Mouse (Mus musculus) fibroblast of lung, adult 2 months (primary cell): ENCODE results near the gene Pla2g1b.
"Not testable (repeated sequence)": the region's sequence is repeated elsewhere in the genome, so short reads cannot be mapped to it uniquely, and the experiment has no call there.

Source experiments
- DNase-seq: peaks from one replicate; pipeline ENCODE4 v3.0.0-alpha.2; 2011; ENCODE audit warnings: low read depth

The Pla2g1b gene

DNA sequence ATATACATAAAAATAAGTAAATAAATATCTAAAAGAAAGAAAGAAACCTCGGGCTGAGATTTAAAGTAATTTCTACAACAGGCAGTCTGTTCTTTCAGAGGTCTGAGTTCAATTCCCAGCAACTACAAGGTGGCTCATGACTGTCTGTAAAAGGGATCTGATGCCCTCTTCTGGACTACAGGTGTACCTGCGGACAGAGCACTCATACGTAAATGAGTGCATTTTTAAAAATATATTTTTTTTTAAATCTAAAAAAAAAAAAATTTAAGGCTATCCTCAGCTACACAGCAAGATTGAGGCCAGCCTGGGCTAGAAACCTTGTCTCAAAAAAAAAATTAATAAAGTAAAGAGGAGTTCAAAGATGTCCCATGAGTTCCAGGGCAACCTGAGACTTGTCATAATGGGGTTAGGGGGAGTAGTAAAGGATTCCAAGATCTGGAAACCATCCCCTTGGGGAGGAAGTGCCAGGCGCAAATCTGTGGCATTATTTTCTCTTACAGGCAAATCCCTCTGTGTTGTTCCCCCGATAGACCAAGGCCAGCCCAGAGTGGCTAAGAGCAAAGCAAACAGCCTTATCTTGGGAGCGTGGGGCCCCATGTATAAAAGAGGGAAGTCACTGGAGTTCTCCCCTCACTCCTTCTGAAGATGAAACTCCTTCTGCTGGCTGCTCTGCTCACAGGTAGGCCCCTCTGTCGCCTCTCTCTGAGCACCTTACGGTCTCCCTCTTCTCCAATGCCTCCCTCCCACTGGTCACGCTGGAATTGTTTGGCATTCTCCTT is at the start of gene Pla2g1b:
Pla2g1b (plus strand) TSS at position 621 of the 779 bp plus-strand sequence.
- no peak for DNase-seq

DNA sequence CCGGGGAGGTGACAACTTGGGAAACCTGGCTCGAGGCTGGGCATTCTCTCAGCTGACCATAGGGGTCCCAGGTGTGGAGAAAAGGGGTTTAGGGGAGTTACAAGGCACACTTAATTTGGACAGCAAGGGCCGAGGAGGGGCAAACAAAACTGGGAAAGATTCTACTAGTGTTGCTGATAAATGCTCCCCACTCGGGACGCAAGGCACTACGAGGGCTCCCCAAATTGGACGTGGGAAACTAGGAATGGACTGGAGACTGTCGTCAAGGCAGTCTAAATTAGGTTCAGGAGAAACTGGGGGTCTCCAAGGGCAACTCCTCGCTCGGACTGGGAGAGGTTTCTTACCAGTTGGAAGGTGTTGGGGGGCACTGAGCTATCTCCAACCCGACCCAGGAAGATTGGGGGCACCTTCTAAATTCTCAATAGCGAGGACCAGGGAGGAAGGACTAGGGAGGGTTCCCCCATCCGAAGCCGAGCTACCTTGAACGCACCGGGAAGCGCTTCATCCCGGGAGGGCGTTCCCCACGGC is 37.2 kb upstream of the Pla2g1b start:
- DNase-seq = no peak

DNA sequence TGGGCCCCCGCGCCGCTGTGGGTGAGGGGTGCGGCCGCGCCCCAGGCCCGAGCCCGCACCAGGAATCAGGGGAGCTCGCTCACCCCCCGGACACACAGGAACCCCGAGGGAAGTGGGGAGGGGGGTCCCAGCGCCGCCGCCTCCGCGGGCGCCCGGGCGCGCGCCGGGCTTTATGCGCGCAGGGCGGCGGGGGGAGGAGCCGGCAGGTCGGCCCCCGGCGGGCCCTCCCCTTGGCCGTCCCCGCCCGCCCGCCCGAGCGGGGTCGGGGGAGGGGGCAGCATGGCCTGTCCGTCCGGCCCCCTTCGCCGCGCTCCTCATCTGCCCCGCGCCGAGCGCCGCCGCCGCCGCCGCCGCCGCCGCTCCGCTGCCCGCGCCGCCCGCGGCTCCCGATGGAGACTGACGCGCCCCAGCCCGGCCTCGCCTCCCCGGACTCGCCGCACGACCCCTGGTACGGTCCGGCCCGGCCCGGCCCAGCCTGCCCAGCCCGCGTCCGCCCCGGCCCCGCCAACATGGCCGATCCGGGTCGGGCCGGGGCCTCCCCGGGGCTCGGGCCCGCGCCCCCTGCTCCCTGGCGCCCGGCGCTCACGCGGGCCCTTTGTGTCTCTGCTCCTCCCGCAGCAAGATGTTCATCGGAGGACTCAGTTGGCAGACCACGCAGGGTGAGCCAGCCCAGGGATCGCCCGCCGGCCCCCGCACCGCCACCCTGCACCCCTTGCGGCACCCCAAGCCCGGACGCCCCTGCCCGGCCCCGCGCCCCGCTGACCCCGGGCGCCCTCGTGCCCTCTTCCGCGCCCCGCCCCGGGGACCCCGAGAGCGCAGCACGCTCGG is 36.5 kb upstream of the Pla2g1b start, which contains the start of gene Msi1:
Msi1 (plus strand) TSS at position 241 of the 828 bp plus-strand sequence.
- DNase-seq = no peak

DNA sequence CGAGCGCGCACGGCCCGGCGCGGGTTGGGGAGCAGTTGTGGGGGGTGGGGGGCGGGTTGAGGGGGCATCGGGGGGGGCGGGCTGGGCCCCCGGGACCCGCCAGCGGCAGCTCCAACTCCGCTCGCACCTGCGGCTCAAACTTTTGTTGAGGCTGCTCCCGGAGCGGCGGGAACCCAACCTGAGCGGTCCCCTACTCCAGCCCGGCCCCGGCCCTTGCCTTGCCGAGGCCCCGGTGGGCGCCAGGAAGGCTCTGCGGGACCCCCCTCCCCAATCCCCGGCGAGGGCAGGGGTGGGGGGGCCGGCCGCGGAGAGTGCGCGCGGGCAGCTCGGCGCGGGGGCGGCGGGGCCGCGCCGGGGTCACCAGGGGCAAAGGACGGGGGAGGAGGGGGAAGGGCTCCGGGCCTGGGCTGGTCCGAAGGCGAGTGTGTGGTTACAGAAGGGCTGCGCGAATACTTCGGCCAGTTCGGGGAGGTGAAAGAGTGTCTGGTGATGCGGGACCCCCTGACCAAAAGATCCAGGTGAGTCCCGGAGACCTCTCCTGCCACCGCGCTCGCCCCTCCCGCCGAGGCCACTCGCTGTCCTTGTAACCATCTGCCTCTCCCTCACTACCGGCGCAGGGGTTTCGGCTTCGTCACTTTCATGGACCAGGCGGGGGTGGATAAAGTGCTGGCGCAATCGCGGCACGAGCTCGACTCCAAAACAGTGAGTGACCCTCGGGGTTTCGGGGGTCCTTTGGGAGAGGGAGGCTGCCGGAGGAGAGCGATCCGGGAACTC is 35.7 kb upstream of the Pla2g1b start:
- DNase-seq = no peak

DNA sequence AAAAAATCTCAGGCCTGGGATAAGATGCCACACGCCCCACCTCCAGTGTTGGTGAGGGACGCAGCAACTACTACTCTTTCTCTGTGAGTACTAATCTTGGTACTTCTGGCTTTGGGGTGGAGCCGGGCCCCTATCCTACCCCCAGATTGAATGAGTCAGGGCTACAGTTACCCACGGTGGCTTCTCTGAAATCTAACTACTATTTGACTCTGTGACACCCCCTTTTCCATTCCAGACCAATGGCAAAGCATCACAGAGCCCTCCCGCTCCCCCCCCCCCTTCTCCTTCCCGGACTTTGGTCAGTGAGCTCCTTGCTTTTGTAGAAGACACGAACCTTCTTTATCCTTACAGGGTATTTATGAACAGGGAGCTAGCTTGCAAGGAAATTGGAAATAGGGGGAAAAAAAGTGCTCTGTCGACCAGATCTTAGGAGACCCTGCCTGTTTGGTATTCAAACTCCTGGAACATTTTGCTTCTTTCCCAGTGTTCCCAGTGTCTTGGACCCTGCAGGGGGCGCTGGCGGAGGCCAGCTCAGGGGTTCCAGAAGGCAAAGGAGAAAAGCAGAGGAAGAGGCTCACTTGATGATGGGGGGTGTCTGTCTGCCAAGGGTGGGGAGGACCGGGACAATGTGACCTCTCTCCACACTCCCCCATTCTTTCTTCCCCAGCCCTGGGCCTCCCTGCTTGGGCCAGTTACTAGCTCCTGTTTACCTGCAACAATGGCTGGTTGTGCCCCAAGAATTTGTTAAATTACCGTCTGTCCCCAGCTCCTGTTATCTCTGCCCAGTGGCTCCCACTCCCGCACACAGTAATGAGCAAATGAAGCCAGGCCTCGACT is 34.8 kb upstream of the Pla2g1b start:
- no peak for DNase-seq

DNA sequence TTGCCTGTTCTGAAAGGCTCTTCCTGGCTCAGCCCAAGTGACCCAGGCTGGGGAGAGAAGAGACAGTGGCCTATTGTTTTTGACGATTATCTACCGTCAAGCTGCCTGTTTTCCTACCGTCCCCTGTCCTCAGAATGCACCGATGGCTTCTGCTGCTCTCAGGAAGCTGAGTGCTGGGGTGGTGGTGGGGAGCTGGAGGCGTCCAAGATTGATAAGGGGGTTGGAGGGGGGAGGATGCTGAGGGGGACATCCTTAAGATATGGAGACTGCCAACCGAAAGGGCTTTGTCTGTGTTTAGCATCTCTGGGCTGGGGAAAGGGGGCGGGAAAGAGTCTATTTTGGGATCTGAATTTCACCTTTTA is 34.2 kb upstream of the Pla2g1b start:
- DNase-seq = no peak

DNA sequence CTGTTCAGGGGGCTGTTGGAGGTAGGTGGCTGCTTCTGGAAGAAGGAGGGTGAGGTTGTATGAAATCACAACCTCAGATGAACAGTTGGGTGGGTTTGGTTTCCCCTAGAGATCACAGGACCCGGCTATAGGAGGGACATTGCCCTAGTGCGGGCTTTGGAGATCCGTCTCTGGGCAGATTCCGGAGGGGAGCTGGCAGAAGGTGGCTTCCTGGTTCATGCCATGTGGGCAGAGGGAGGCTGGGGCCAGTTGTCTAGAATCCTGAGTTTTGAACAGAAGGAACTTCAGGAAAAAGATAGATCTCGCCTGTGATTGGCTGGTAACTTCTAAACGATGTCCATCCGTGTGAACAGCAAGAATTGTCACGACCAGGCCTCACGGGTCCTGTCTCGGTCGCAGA is 33.7 kb upstream of the Pla2g1b start:
- DNase-seq = no peak

DNA sequence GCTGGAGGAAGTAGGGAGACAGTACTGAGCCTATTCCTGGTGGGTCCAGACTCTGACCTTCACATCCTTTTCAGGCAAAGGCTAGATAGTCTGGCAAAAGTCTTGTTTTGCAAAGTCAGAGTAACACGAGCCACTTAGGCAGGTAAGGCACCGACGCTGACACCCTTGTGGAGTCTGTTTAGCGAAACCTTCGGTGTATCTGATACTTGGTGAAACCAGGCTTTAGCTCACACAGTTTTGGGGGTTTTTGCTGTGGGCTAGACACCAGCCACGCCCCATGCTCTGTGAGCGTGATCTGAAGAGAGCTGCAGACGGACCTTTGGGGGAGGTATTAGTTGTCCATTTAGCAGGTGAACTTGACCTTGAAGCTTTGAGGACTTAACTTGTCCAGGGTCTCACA is 32.9 kb upstream of the Pla2g1b start:
- DNase-seq = no peak

DNA sequence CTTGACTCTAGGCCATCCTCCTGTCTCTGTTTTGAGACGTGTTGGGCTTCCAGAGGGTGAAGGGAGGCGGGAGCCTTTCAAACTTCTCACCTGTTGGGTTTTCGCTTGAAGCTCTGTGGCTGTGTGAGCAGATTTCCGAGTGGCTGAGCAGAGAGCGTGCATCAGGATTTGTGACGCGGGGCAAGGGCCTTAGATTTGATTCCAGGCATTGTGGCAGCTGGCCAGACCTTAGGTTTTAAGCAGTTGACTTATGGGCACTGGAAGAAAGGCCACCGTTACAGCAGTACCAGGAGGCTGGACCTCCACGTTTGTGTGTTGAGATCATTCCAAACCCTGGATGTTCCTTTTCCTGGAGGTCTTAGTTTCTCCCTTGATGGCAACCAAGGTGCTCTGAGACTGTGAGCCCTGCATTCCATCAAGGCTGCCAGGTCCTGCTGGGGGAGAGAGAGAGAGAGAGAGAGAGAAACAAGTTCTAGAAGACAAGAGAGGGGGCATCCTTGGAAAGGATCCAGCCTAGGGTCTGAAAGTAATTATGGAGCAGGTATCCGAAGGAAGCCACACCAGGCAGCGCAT is 31.7 kb upstream of the Pla2g1b start:
- no peak for DNase-seq

DNA sequence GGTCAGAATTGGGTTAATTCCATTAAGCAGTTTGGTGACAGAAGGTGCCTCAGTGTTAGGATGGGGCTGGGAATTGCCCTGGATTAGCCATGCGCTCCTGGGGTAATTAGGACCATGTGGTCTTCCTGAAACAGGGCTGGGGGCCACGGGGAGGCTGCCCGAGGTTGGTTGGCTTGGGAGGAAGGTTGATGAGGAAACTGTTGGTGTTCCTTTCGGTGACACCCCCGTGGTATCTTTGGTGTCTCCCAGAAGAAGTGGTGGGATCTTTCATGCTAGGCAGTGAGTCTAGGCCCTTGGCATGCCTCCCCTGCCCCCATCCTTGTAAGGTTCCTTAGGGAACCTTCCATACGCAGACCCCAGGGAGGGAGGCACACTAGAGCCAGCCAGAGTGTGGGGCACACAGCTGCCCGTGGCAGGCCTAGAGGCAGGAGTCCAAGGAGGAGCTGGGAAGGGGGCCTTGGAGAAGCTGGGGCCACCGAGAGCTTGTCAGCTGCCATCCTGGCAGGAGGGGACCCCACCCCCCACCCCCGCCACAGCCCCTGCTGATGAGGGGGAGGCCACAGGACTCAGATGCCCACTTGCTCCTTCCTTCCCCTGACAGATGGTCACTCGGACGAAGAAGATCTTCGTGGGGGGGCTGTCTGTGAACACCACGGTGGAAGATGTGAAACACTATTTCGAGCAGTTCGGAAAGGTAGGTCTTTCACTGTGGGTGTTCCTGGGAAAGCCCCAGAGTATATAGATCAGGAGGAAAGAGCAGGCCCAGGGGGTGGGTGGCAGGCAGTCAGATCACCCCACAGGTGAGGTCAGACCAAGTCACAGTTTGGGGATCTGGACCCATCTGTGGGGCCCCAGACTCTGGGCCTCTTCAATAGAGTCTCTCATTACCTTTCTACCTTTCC is 31.0 kb upstream of the Pla2g1b start:
- no peak for DNase-seq

DNA sequence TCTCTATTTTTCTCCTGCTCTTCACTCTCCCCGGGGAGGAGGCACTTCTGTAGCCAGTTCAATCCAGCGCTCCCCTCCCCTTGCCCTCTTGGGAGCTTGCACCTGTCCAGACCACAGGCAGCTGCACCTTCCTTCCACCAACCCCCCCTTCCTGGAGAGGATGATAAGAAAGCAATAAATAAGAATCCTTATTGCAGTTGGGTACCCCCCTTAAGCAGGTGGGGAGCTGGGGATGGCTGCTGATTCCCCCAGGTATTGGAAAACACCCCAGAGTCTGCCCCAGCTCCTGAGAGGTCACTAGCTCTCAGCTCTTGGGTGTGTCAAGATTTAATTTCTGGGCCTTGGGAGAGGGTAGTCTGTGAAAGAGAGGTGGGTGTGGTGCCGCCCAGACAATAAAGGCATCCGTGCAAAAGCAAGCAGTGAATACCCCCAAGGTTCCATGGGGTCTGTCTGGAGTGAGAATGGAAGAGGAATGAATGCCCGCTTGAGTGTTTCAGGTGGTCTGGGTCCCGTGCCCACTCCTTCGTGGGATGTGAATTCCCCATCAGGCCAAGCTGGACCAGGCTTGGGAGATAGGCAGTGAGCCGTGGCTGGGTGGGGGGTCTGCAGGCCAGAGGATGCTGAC is 30.2 kb upstream of the Pla2g1b start:
- DNase-seq = no peak

DNA sequence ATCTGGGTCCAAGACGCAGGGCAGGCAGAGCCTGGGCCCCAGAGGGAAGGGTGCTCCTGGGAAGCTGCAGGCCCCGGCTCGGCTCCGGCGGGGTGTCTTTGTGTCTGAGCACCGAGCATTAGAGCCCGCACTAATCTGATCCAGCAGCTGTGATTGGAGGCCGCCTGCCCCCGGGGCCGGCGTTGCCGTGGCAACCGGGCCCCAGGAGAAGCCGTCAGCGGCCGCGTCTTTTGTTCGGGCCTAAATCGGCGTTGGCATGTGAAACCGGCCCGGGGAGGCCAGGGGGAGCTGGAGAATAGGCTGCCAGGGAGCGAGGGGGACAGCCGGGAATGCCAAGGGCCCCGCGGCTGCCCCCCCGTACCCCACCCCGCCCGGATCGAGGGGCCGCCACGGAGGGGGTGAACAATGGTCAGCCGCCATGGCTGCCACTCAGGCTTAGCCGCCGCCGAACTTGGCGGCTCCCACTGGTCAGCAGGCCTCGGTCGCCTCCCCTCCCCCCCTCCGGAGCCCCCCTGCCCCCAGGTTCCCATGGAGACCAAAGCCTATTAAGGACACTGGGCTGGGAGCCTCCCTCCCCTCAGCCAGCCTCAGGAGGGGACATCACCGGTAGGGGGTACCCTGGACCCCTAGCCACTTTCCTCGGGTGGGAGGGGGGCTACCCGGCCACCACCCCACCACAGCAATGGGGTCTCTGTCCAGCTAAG is 29.5 kb upstream of the Pla2g1b start:
- no peak for DNase-seq

DNA sequence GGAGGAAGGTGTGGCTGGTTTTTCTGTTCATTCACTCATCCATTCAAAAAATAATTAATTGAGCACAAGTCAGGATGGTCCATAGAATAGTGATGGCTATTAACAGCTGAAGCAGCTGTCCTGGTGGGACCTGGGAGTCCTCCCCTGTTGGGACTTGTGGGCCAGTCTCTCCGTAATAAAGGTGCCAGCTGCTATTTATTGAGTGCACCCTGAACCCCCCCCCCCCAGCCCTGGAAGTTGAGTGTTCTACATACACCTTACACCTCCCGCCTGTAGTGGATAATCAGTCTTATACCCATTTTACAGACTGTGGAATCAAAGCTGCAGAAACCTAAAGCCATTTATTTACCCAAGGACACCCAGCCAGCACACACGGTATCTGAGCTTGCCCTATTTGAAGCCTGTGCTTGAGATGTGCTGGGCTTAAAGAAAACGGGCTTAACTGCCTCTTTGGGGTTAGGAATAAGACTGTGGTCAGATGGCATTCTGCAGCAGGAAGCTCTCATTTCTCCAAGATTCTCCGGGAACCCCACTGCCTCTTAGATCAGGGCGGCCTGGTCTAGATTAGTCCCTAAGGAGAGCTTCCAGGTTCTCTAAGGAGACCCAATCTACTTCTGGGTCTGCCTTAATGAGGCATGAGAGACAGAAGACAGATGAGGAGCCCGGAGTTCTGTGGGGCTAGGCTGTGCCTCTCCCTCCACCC is 28.7 kb upstream of the Pla2g1b start:
- no peak for DNase-seq

DNA sequence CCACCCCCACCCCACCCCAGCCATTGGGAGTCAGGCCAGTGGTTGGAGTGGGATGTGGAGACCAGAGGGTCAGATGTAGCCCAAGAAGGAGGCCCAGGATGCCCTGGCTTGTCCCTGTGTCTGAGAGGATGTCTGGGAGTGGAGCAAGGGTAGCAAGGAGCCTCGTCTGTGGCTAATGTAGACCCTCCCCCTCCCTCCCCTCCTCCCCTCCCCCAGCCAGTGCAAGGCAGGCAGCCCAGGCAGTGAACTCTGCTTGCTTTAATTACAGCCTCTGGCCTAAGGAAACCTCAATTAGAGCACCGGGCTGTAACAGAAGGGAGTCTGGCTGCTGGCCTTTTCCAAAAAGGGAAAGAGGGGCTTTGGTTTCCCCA is 28.1 kb upstream of the Pla2g1b start:
- no peak for DNase-seq

DNA sequence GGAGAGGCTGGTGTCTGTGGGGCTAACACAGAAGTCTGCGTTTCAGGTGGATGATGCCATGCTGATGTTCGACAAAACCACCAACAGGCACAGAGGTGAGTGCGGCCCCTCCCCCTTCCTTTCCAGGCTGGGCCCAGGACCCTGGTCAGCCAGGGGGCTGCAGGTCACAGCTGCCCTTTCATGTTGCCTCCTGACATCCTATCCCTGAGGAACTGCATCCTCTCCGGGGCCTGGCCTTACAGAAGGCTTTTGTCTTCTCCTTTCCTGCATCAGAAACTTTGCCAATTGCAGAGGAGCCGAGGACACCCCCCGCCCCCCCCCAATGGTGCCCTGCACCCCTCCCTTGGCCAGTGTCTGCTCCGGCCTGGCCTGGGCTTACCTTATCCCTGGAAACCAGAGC is 27.4 kb upstream of the Pla2g1b start:
- DNase-seq = no peak

DNA sequence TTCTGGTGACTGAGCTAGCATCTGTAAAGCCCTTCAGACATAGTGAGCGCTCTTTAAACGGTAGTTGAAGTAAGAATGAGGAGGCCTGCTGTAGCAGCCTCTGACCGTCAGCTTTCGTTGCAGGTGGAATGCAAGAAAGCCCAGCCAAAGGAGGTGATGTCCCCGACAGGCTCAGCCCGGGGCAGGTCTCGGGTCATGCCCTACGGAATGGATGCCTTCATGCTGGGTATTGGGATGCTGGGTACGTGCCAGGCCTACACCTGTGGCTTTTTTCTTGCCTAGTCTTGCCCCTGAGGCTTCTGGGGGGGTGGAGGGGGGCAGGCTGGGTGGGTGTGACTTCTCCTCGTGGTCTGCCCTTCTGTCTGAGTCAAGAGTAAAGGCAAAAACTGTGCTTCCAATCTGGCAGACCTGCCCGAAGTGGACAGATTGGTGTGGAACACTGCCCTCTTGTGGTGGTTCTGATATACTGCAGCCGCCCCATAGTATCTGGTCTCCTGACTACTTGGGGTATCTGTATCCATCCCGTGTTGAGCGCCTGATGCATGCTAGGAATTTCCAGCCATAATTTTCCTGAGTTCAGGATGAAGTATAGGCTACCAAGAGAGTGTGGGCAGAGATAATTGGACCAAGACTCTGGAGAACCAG is 24.7 kb upstream of the Pla2g1b start:
- peak; percentile 39 for DNase-seq

DNA sequence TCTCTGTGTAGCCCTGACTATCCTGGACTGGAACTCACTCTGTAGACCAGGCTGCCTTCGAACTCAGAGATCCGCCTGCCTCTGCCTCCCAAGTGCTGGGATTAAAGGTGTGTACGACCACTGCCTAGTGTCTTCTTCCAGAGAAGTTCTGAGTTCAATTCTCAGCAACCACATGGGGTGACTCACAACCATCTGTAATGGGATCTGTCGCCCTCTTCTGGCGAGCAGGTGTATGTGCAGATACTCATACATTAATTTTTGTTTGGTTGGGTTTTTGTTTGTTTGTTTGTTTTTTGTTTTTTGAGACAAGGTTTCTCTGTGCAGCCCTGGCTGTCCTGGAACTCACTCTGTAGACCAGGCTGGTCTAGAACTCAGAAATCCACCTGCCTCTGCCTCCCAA is 23.4 kb upstream of the Pla2g1b start:
- DNase-seq = not testable (repeated sequence)

DNA sequence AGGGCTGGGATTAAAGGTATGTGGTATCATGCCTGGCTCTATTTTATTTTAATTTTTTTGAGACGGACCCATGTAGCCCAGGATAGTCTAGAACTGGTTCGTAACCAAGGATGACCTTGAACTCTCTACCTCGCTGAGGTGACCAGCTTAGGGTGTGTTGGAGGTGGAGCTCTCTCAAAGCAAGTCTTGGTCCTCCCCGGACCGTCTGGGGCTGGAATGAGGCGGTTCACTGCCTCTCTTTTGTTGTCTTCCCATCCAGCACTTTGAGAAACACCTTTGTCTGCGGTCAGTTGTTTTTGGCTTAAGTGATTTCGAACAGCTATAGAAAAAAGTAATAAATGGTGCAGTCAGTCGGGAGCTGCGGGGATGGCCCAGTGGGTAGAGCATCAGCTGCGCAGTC is 21.9 kb upstream of the Pla2g1b start:
- DNase-seq = no peak
